In the genomic region with DNA sequence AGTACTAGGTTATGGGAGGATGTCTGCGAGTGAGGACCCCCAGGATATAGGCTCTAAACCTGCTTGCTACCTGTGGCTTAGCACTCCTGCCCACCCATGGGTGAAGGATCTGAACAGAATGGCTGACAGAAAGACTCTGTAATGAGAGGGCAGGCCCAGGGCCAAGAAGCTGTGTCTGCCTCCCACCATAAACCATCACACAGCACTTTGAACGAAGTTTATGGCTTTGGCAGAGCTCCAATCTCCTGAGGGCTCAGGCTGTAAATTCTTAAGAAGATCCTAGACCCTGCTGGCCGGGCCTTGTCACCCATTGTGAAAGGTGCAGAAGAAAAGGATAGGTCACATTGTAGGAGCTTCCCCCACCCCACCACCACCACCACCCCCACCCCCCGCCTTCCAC, we compare ENCODE assay signal across 8 mouse cellular contexts.
DNase-seq lines count a peak whose midpoint lies in the region; ATAC-seq lines count a peak whose summit lies in the region.

No protein-coding gene starts in this region.

- peak; percentile 33; the same call in 1 of the 2 replicates for ATAC-seq in heart, embryonic 12.5 days (ENCODE audit: insufficient number of reproducible peaks, low FRiP score)
- ATAC-seq in limb, embryonic 11.5 days (ENCODE audit: insufficient number of reproducible peaks, low FRiP score, low TSS enrichment, low read depth): peak; percentile 45

- intact Hi-C loops in heart, postnatal 36 days (cut with DNase I): no loop called here

- no peaks in the 10 kb centered on the region for H3K27me3 ChIP-seq in heart, embryonic 12.5 days (replicated peaks)
- no peaks in the 10 kb centered on the region for H3K27me3 ChIP-seq in limb, embryonic 11.5 days (ENCODE audit: control insufficient read depth, insufficient read depth, low read length)

- no peak overlapping the region for H3K4me2 ChIP-seq in heart, embryonic 12.5 days
- 0 out of 2 replicates have a peak overlapping the region, but pooled peaks have one; percentile 22 for H3K4me2 ChIP-seq in limb, embryonic 11.5 days (ENCODE audit: low read depth, severe bottlenecking)

- DNase-seq in heart, postnatal 36 days: no peak
- DNase-seq in MN1 (ENCODE audit: low spot score): peak; percentile 62
- peak; percentile 82 for DNase-seq in forelimb bud, embryonic 11.5 days (ENCODE audit: low read depth, low spot score)
- peak; percentile 68 for DNase-seq in limb, embryonic 11.5 days (ENCODE audit: low spot score)
- no peak for DNase-seq in layer of hippocampus, postnatal 25 days (ENCODE audit: extremely low spot score in 1 of 2, low spot score in 1 of 2)
- DNase-seq in frontal cortex, postnatal 10 days (ENCODE audit: low spot score in 2 of 2): no peak
- DNase-seq in gastrocnemius, postnatal 25 days: no peak

- H3K36me3 ChIP-seq in heart, embryonic 12.5 days: no peaks in the 10 kb centered on the region
- no peaks in the 10 kb centered on the region for H3K36me3 ChIP-seq in limb, embryonic 11.5 days (ENCODE audit: control insufficient read depth, insufficient read depth, low read length)

- H3K27ac ChIP-seq in heart, embryonic 12.5 days (ENCODE audit: poor library complexity, severe bottlenecking): peak overlapping the region; percentile 56; the same call in 1 of the 2 replicates
- H3K27ac ChIP-seq in limb, embryonic 11.5 days (replicated peaks; ENCODE audit: low read depth, low read length): peak overlapping the region; percentile 85

- peak overlapping the region; percentile 50; the same call in 1 of the 2 replicates for H3K9ac ChIP-seq in heart, embryonic 12.5 days
- H3K9ac ChIP-seq in limb, embryonic 11.5 days (ENCODE audit: low read length): no peak overlapping the region

- H3K9me3 ChIP-seq in heart, embryonic 12.5 days (replicated peaks): no peaks in the 10 kb centered on the region
- H3K9me3 ChIP-seq in limb, embryonic 11.5 days (ENCODE audit: control insufficient read depth, low read length): no peaks in the 10 kb centered on the region

- WGBS in heart, embryonic 12.5 days: 49% methylated on average over 4 of the region's 4 CpGs
- WGBS in limb, embryonic 11.5 days: 19% methylated on average over 4 of the region's 4 CpGs

- no peak overlapping the region for H3K4me3 ChIP-seq in heart, embryonic 12.5 days
- no peak overlapping the region for H3K4me3 ChIP-seq in limb, embryonic 11.5 days (ENCODE audit: low read depth, low read length)

- peaks cover 30% of the 10 kb centered on the region for H3K4me1 ChIP-seq in heart, embryonic 12.5 days (replicated peaks)
- H3K4me1 ChIP-seq in limb, embryonic 11.5 days (ENCODE audit: control insufficient read depth, insufficient read depth, low read length): peaks cover 24% of the 10 kb centered on the region

Comparison
In these comparisons a context has a peak if more than half of its experiments do, and no peak if none do; other contexts are left out.
1. DNase-seq: peak in MN1 (single experiment), forelimb bud, embryonic 11.5 days (single experiment) and limb, embryonic 11.5 days (single experiment); none in heart, postnatal 36 days (0 of 2), layer of hippocampus, postnatal 25 days (0 of 2), frontal cortex, postnatal 10 days (0 of 2) and gastrocnemius, postnatal 25 days (single experiment).